Mouse (Mus musculus): ENCODE results near the gene Iqck.

Gene Iqck

GRCm38 (mm10) chr7:118850676-118851290 is 4.8 kb upstream of the Iqck start:
- WGBS, result 44% methylated on average over 9 of the region's 9 CpGs

GRCm38 (mm10) chr7:118851571-118851970 is 4.0 kb upstream of the Iqck start:
- 62% methylated on average over 7 of the region's 7 CpGs for WGBS

- 78% methylated on average over 4 of the region's 4 CpGs for WGBS
These were observed 2.9 kb upstream of the Iqck start for GRCm38 (mm10) chr7:118852611-118853010.

- 23% methylated on average over 3 of the region's 3 CpGs for WGBS
These were observed 946 bp upstream of the Iqck start for GRCm38 (mm10) chr7:118854606-118855005.

GRCm38 (mm10) chr7:118855877-118856304 is 339 bp downstream of the Iqck start, which contains the start of gene Knop1:
Knop1 (minus strand) TSS chr7:118856254.
- WGBS, result under 1% methylated on average over 46 of the region's 46 CpGs

GRCm38 (mm10) chr7:118858640-118859039 is 3.1 kb downstream of the Iqck start:
- 82% methylated on average over 1 of the region's 1 CpGs for WGBS

GRCm38 (mm10) chr7:118865362-118865761 is 9.8 kb downstream of the Iqck start:
- 82% methylated on average over 2 of the region's 2 CpGs for WGBS

GRCm38 (mm10) chr7:118879466-118880029 is 24.0 kb downstream of the Iqck start:
- 71% methylated on average over 3 of the region's 3 CpGs for WGBS

- 88% methylated on average over 4 of the region's 4 CpGs for WGBS
These were observed 28.4 kb downstream of the Iqck start for GRCm38 (mm10) chr7:118883957-118884356.

GRCm38 (mm10) chr7:118884969-118885368 is 29.4 kb downstream of the Iqck start:
- WGBS, result 57% methylated on average over 4 of the region's 4 CpGs

GRCm38 (mm10) chr7:118887303-118888055 is 31.9 kb downstream of the Iqck start:
- 81% methylated on average over 6 of the region's 6 CpGs for WGBS

- 22% methylated on average over 3 of the region's 3 CpGs for WGBS
These were observed 33.6 kb downstream of the Iqck start for GRCm38 (mm10) chr7:118889046-118889680.

- 66% methylated on average over 10 of the region's 10 CpGs for WGBS
These were observed 40.2 kb downstream of the Iqck start for GRCm38 (mm10) chr7:118895469-118896450.

- 81% methylated on average over 2 of the region's 2 CpGs for whole genome bisulfite sequencing
These were observed 44.5 kb downstream of the Iqck start for GRCm38 (mm10) chr7:118900090-118900489.

- WGBS, result 43% methylated on average over 13 of the region's 13 CpGs
These were observed 47.4 kb downstream of the Iqck start for GRCm38 (mm10) chr7:118902944-118903343.

- WGBS, result 91% methylated on average over 9 of the region's 9 CpGs
These were observed 48.3 kb downstream of the Iqck start for GRCm38 (mm10) chr7:118903879-118904278.

GRCm38 (mm10) chr7:118904530-118904929 is 49.0 kb downstream of the Iqck start:
- 92% methylated on average over 4 of the region's 4 CpGs for WGBS

GRCm38 (mm10) chr7:118908961-118909515 is 53.5 kb downstream of the Iqck start:
- WGBS, result 75% methylated on average over 8 of the region's 8 CpGs

- WGBS, result 98% methylated on average over 2 of the region's 2 CpGs
These were observed 54.9 kb downstream of the Iqck start for GRCm38 (mm10) chr7:118910464-118910863.

GRCm38 (mm10) chr7:118911170-118911569 is 55.6 kb downstream of the Iqck start:
- whole genome bisulfite sequencing, result 97% methylated on average over 2 of the region's 2 CpGs

GRCm38 (mm10) chr7:118911571-118911970 is 56.0 kb downstream of the Iqck start:
- WGBS, result 69% methylated on average over 7 of the region's 7 CpGs
